Mouse (Mus musculus): ENCODE data around the gene Rdx.

Gene Rdx

DNA sequence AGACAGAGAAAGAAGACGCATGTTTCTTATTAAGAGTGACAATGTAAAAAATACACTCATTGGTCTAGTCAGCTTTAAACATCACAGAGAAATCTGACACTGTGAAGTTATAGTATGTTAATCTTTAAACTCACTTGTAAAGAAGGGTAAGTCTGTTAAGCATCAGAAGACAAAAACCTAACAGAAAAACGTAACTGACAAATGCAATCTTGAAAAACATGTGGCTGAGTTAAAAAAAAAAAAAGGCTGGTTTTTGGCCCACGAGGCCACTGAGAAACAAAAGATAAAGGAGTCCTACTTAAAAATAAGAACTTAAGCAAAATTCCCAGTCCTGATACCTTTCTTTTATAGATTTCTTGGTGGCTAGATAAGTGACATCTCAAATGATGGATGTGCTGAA lies 63.8 kb downstream of the Rdx start:
- no peak for DNase-seq (ENCODE audit: low spot score in 2 of 2)

DNA sequence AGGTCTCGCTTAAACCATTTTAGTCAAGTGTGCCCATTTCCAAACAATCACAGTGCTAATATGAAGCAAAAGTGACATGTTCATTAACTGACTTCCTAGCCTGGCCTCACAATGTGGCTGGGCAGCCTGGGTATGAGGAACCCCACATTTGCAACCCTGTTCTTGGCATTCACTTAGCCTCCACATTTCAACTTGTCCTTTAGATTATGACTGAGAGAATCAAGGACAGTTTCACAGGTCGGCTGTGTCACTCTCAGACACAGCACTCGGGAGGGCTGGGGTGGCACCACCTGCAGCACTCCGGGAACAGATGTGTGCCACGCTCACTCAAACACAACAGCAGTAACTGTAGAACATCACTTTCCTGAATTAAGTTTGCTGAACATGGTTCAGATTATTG lies 66.1 kb downstream of the Rdx start:
- DNase-seq (ENCODE audit: low spot score in 2 of 2), result no peak

DNA sequence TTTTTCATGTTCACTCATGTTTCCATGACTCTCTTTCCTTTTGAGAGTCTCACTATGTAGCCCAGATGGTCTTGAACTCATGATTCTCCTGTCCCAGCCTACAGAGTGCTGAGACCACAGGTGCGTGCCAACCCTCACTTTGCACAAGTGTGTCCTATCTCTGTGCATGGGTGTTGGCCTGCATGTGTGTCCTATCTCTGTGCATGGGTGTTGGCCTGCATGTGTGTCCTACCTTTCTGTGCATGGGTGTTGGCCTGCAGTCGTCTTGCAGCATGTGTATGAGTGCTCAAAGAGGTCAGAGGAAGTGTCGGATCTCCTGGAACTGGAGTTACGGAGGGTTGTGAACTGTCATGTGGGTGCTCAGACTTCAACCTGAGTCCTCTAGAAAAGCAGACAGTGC lies 72.2 kb downstream of the Rdx start:
- DNase-seq (ENCODE audit: low spot score in 2 of 2), result no peak

- DNase-seq (ENCODE audit: low spot score in 2 of 2), result no peak
These were observed 78.3 kb downstream of the Rdx start for GRCm38 (mm10) chr9:52125225-52125624.

- DNase-seq (ENCODE audit: low spot score in 2 of 2), result peak in 1 of 2 experiments; percentile 45
These were observed 83.4 kb downstream of the Rdx start for GRCm38 (mm10) chr9:52130348-52130747.

DNA sequence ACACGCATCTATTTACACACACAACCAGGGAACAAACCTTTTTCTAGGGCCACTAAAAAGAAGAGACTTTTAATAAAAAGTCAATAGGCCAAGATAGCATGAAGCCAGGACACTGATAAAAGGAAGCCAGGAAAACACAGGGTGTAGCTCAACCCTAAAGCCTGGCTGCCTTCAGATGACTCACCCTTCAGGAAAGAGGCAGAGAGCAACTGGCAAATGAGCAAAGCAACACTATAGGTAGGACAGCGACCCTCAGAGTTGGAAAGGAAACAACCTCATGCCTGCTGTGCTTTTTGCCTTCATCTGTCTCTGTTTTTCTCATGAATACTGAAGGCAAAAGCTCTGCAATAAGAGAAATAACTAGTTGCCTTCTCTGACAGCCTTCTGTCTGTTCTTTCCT lies 85.8 kb downstream of the Rdx start:
- no peak for DNase-seq (ENCODE audit: low spot score in 2 of 2)
